Mouse (Mus musculus): ENCODE data around the gene Rgs13.

GRCm38 (mm10) chr1:144112946-144113345 is 64.2 kb downstream of the Rgs13 start:
- TF ChIP-seq CTCF (IDR thresholded peaks at IDR 0.05; ENCODE audit: control insufficient read depth, insufficient read depth, low read length) (no peak), POLR2A (IDR thresholded peaks at IDR 0.05; ENCODE audit: borderline replicate concordance, control insufficient read depth, low read depth, low read length) (no peak)
